Mouse (Mus musculus): ENCODE data around the gene Arhgef28. TPM values are rescaled to one million over a fixed set of nuclear protein-coding genes. Genes with fewer than 3 reads are reported as not detected.
A peak's percentile ranks its signal among the peaks of the same experiment; 100 is the strongest.

Arhgef28 gene
- polyA plus RNA-seq, 1 experiment: 6.7 TPM

GRCm38 (mm10) chr13:98146573-98147160 lies 59.6 kb downstream of the Arhgef28 start:
- Histone ChIP-seq H3K9ac (ENCODE audit: low read depth, poor library complexity, severe bottlenecking) (no peak overlapping the region), H3K36me3 (ENCODE audit: control insufficient read depth, insufficient read depth, low read length, poor library complexity, severe bottlenecking) (no peaks in the 10 kb centered on the region), H3K4me3 (ENCODE audit: low read depth, low read length) (no peak overlapping the region), H3K27ac (ENCODE audit: insufficient read depth, low read length) (no peak overlapping the region), H3K4me1 (ENCODE audit: control insufficient read depth, insufficient read depth, low read length) (no peaks in the 10 kb centered on the region), H3K9me3 (replicated peaks; ENCODE audit: control insufficient read depth, insufficient read depth, low read length, poor library complexity, severe bottlenecking) (no peaks in the 10 kb centered on the region), H3K27me3 (ENCODE audit: control insufficient read depth, insufficient read depth, low read length, poor library complexity, severe bottlenecking) (no peaks in the 10 kb centered on the region)
- TF ChIP-seq EP300 (IDR thresholded peaks at IDR 0.05; ENCODE audit: insufficient read depth, low read depth, low read length) (no peak), POLR2A (IDR thresholded peaks at IDR 0.05; ENCODE audit: insufficient read depth, low read length) (no peak), CTCF (IDR thresholded peaks at IDR 0.05; ENCODE audit: low read depth, low read length) (no peak)

GRCm38 (mm10) chr13:98145310-98145709 lies 60.9 kb downstream of the Arhgef28 start:
- no peak for TF ChIP-seq EP300 (IDR thresholded peaks at IDR 0.05; ENCODE audit: insufficient read depth, low read depth, low read length)
- TF ChIP-seq CTCF (IDR thresholded peaks at IDR 0.05; ENCODE audit: low read depth, low read length): no peak
- no peak for TF ChIP-seq POLR2A (IDR thresholded peaks at IDR 0.05; ENCODE audit: insufficient read depth, low read length)

GRCm38 (mm10) chr13:98143000-98143399 lies 63.2 kb downstream of the Arhgef28 start:
- no peak for TF ChIP-seq EP300 (IDR thresholded peaks at IDR 0.05; ENCODE audit: insufficient read depth, low read depth, low read length)
- no peak for TF ChIP-seq POLR2A (IDR thresholded peaks at IDR 0.05; ENCODE audit: insufficient read depth, low read length)
- no peaks in the 10 kb centered on the region for H3K36me3 ChIP-seq (ENCODE audit: control insufficient read depth, insufficient read depth, low read length, poor library complexity, severe bottlenecking)
- no peaks in the 10 kb centered on the region for H3K4me1 ChIP-seq (ENCODE audit: control insufficient read depth, insufficient read depth, low read length)
- H3K27me3 ChIP-seq (ENCODE audit: control insufficient read depth, insufficient read depth, low read length, poor library complexity, severe bottlenecking): no peaks in the 10 kb centered on the region
- no peak overlapping the region for H3K27ac ChIP-seq (ENCODE audit: insufficient read depth, low read length)
- no peak overlapping the region for H3K9ac ChIP-seq (ENCODE audit: low read depth, poor library complexity, severe bottlenecking)
- H3K9me3 ChIP-seq (replicated peaks; ENCODE audit: control insufficient read depth, insufficient read depth, low read length, poor library complexity, severe bottlenecking): no peaks in the 10 kb centered on the region
- no peak overlapping the region for H3K4me3 ChIP-seq (ENCODE audit: low read depth, low read length)

More at GRCm38 (mm10) chr13:98145310-98145709, 60.9 kb downstream of the Arhgef28 start:
- Histone ChIP-seq H3K27ac (ENCODE audit: insufficient read depth, low read length) (no peak overlapping the region), H3K4me1 (ENCODE audit: control insufficient read depth, insufficient read depth, low read length) (no peaks in the 10 kb centered on the region), H3K9me3 (replicated peaks; ENCODE audit: control insufficient read depth, insufficient read depth, low read length, poor library complexity, severe bottlenecking) (no peaks in the 10 kb centered on the region), H3K27me3 (ENCODE audit: control insufficient read depth, insufficient read depth, low read length, poor library complexity, severe bottlenecking) (no peaks in the 10 kb centered on the region), H3K36me3 (ENCODE audit: control insufficient read depth, insufficient read depth, low read length, poor library complexity, severe bottlenecking) (no peaks in the 10 kb centered on the region), H3K9ac (ENCODE audit: low read depth, poor library complexity, severe bottlenecking) (no peak overlapping the region), H3K4me3 (ENCODE audit: low read depth, low read length) (no peak overlapping the region)

GRCm38 (mm10) chr13:98140626-98141025 lies 65.6 kb downstream of the Arhgef28 start:
- Histone ChIP-seq H3K4me1 (ENCODE audit: control insufficient read depth, insufficient read depth, low read length) (no peaks in the 10 kb centered on the region), H3K4me3 (ENCODE audit: low read depth, low read length) (no peak overlapping the region), H3K27me3 (ENCODE audit: control insufficient read depth, insufficient read depth, low read length, poor library complexity, severe bottlenecking) (no peaks in the 10 kb centered on the region), H3K9ac (ENCODE audit: low read depth, poor library complexity, severe bottlenecking) (no peak overlapping the region), H3K9me3 (replicated peaks; ENCODE audit: control insufficient read depth, insufficient read depth, low read length, poor library complexity, severe bottlenecking) (no peaks in the 10 kb centered on the region), H3K36me3 (ENCODE audit: control insufficient read depth, insufficient read depth, low read length, poor library complexity, severe bottlenecking) (no peaks in the 10 kb centered on the region), H3K27ac (ENCODE audit: insufficient read depth, low read length) (no peak overlapping the region)
- no peak for TF ChIP-seq POLR2A (IDR thresholded peaks at IDR 0.05; ENCODE audit: insufficient read depth, low read length)
- TF ChIP-seq EP300 (IDR thresholded peaks at IDR 0.05; ENCODE audit: insufficient read depth, low read depth, low read length): no peak
- no peak for TF ChIP-seq CTCF (IDR thresholded peaks at IDR 0.05; ENCODE audit: low read depth, low read length)

GRCm38 (mm10) chr13:98138786-98139185 lies 67.5 kb downstream of the Arhgef28 start:
- no peak overlapping the region for H3K27ac ChIP-seq (ENCODE audit: insufficient read depth, low read length)
- no peak overlapping the region for H3K9ac ChIP-seq (ENCODE audit: low read depth, poor library complexity, severe bottlenecking)
- H3K36me3 ChIP-seq (ENCODE audit: control insufficient read depth, insufficient read depth, low read length, poor library complexity, severe bottlenecking): no peaks in the 10 kb centered on the region
- TF ChIP-seq CTCF (IDR thresholded peaks at IDR 0.05; ENCODE audit: low read depth, low read length): no peak
- no peak for TF ChIP-seq EP300 (IDR thresholded peaks at IDR 0.05; ENCODE audit: insufficient read depth, low read depth, low read length)
- no peak for TF ChIP-seq POLR2A (IDR thresholded peaks at IDR 0.05; ENCODE audit: insufficient read depth, low read length)
- H3K9me3 ChIP-seq (replicated peaks; ENCODE audit: control insufficient read depth, insufficient read depth, low read length, poor library complexity, severe bottlenecking): no peaks in the 10 kb centered on the region
- no peaks in the 10 kb centered on the region for H3K27me3 ChIP-seq (ENCODE audit: control insufficient read depth, insufficient read depth, low read length, poor library complexity, severe bottlenecking)
- H3K4me1 ChIP-seq (ENCODE audit: control insufficient read depth, insufficient read depth, low read length): no peaks in the 10 kb centered on the region
- H3K4me3 ChIP-seq (ENCODE audit: low read depth, low read length): no peak overlapping the region

- Histone ChIP-seq H3K4me3 (ENCODE audit: low read depth, low read length) (peak overlapping the region; percentile 12; the same call in 1 of the 2 replicates), H3K27me3 (ENCODE audit: control insufficient read depth, insufficient read depth, low read length, poor library complexity, severe bottlenecking) (no peaks in the 10 kb centered on the region), H3K36me3 (ENCODE audit: control insufficient read depth, insufficient read depth, low read length, poor library complexity, severe bottlenecking) (no peaks in the 10 kb centered on the region), H3K27ac (ENCODE audit: insufficient read depth, low read length) (no peak overlapping the region), H3K9me3 (replicated peaks; ENCODE audit: control insufficient read depth, insufficient read depth, low read length, poor library complexity, severe bottlenecking) (no peaks in the 10 kb centered on the region), H3K4me1 (ENCODE audit: control insufficient read depth, insufficient read depth, low read length) (no peaks in the 10 kb centered on the region), H3K9ac (ENCODE audit: low read depth, poor library complexity, severe bottlenecking) (no peak overlapping the region)
- TF ChIP-seq POLR2A (IDR thresholded peaks at IDR 0.05; ENCODE audit: insufficient read depth, low read length) (no peak), CTCF (IDR thresholded peaks at IDR 0.05; ENCODE audit: low read depth, low read length) (no peak), EP300 (IDR thresholded peaks at IDR 0.05; ENCODE audit: insufficient read depth, low read depth, low read length) (no peak)
Measured at GRCm38 (mm10) chr13:98135890-98136555, 70.2 kb downstream of the Arhgef28 start.
